Mouse (Mus musculus): ENCODE measurements at regions not wholly inside any gene's neighbourhood (a gene's known extent, or its start where the extent isn't known, plus 50 kb on each side); places are given as distances from the start of the nearest gene placed in this dataset.

- H3K36me3 ChIP-seq (ENCODE audit: insufficient read depth, low read length), result no peaks in the 10 kb centered on the region
- H3K4me3 ChIP-seq (replicated peaks; ENCODE audit: low read length), result no peak overlapping the region
- no peaks in the 10 kb centered on the region for H3K4me1 ChIP-seq (replicated peaks; ENCODE audit: low read depth, low read length)
- H3K27me3 ChIP-seq (ENCODE audit: insufficient read depth, low read length), result no peaks in the 10 kb centered on the region
- H3K9me3 ChIP-seq (ENCODE audit: low read length), result no peaks in the 10 kb centered on the region
- TF ChIP-seq POU5F1 (IDR thresholded peaks at IDR 0.05; ENCODE audit: borderline replicate concordance, low read length) (no peak), NANOG (IDR thresholded peaks at IDR 0.05; ENCODE audit: borderline replicate concordance, low read length) (no peak), CTCF (conservative IDR thresholded peaks at IDR 0.05; ENCODE audit: low read length) (peak; percentile 24)
These were observed 86.1 kb upstream of the Synpr start for GRCm38 (mm10) chr14:13198491-13198890.

DNA sequence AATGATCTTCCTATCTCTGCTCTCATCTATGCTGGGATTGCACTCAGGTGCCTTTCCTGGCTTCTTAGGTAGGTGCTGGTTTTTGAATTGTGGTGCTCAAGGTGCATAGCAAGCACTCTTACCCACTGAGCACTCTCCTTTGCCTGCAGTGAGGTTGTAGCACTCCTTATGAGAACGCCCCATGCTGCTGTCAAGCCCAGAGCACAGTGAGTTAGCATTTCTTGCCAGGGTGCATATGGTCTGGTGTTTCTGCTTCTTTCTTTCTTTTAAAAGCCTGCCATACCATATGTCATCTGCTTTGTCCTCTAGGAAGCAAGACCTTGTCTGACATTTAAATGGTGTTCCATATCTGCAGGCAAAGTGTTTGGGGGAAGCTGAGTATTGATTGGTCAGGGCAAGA lies 71.9 kb upstream of the Synpr start:
- Histone ChIP-seq H3K4me1 (replicated peaks; ENCODE audit: low read depth, low read length) (no peaks in the 10 kb centered on the region), H3K36me3 (ENCODE audit: insufficient read depth, low read length) (no peaks in the 10 kb centered on the region), H3K9me3 (ENCODE audit: low read length) (no peaks in the 10 kb centered on the region), H3K4me3 (replicated peaks; ENCODE audit: low read length) (no peak overlapping the region), H3K27me3 (ENCODE audit: insufficient read depth, low read length) (no peaks in the 10 kb centered on the region)
- TF ChIP-seq POU5F1 (IDR thresholded peaks at IDR 0.05; ENCODE audit: borderline replicate concordance, low read length) (no peak), NANOG (IDR thresholded peaks at IDR 0.05; ENCODE audit: borderline replicate concordance, low read length) (no peak)
